Mouse (Mus musculus): Measurements from ENCODE around the gene Clec12a. TPM values are rescaled to one million over a fixed set of nuclear protein-coding genes. Genes with fewer than 3 reads are reported as not detected.

The Clec12a gene
- polyA plus RNA-seq, 1 experiment, result not detected

- no peak for TF ChIP-seq CTCF (IDR thresholded peaks at IDR 0.05; ENCODE audit: low read depth, low read length)
- TF ChIP-seq POLR2A (IDR thresholded peaks at IDR 0.05; ENCODE audit: insufficient read depth, low read length), result no peak
- no peak for TF ChIP-seq EP300 (IDR thresholded peaks at IDR 0.05; ENCODE audit: insufficient read depth, low read depth, low read length)
- no peaks in the 10 kb centered on the region for H3K36me3 ChIP-seq (ENCODE audit: control insufficient read depth, insufficient read depth, low read length, poor library complexity, severe bottlenecking)
- H3K9me3 ChIP-seq (replicated peaks; ENCODE audit: control insufficient read depth, insufficient read depth, low read length, poor library complexity, severe bottlenecking), result no peaks in the 10 kb centered on the region
- no peaks in the 10 kb centered on the region for H3K4me1 ChIP-seq (ENCODE audit: control insufficient read depth, insufficient read depth, low read length)
- no peak within 1 kb of the TSS for H3K9ac ChIP-seq (ENCODE audit: low read depth, poor library complexity, severe bottlenecking)
- H3K27me3 ChIP-seq (ENCODE audit: control insufficient read depth, insufficient read depth, low read length, poor library complexity, severe bottlenecking), result no peaks in the 10 kb centered on the region
- H3K27ac ChIP-seq (ENCODE audit: insufficient read depth, low read length), result no peak within 1 kb of the TSS
- no peak within 1 kb of the TSS for H3K4me3 ChIP-seq (ENCODE audit: low read depth, low read length)
These were observed 66.1 kb downstream of the Clec12a start, which contains the start of gene Clec9a for GRCm38 (mm10) chr6:129408562-129408961. Gene Clec9a (plus strand): TSS chr6:129408862.

GRCm38 (mm10) chr6:129414177-129414576 lies 71.7 kb downstream of the Clec12a start:
- Histone ChIP-seq H3K27me3 (ENCODE audit: control insufficient read depth, insufficient read depth, low read length, poor library complexity, severe bottlenecking) (no peaks in the 10 kb centered on the region), H3K4me3 (ENCODE audit: low read depth, low read length) (no peak overlapping the region), H3K36me3 (ENCODE audit: control insufficient read depth, insufficient read depth, low read length, poor library complexity, severe bottlenecking) (no peaks in the 10 kb centered on the region), H3K9me3 (replicated peaks; ENCODE audit: control insufficient read depth, insufficient read depth, low read length, poor library complexity, severe bottlenecking) (no peaks in the 10 kb centered on the region), H3K4me1 (ENCODE audit: control insufficient read depth, insufficient read depth, low read length) (no peaks in the 10 kb centered on the region), H3K27ac (ENCODE audit: insufficient read depth, low read length) (no peak overlapping the region), H3K9ac (ENCODE audit: low read depth, poor library complexity, severe bottlenecking) (no peak overlapping the region)
- TF ChIP-seq CTCF (IDR thresholded peaks at IDR 0.05; ENCODE audit: low read depth, low read length) (no peak), EP300 (IDR thresholded peaks at IDR 0.05; ENCODE audit: insufficient read depth, low read depth, low read length) (no peak), POLR2A (IDR thresholded peaks at IDR 0.05; ENCODE audit: insufficient read depth, low read length) (no peak)

Other genes with a start within 250 kb of the Clec12a start
- 0.43 and 0.48 TPM in 2 replicates for gene Clec2e, start 241.8 kb upstream of the Clec12a start, polyA plus RNA-seq (2011; ENCODE audit: insufficient read depth, insufficient read length, low read depth, missing spikeins)
- gene Clec2d, start 162.1 kb upstream of the Clec12a start, polyA plus RNA-seq (2011; ENCODE audit: insufficient read depth, insufficient read length, low read depth, missing spikeins), result not detected in 2 replicates
- not detected in 2 replicates for gene Cd69, start 67.3 kb upstream of the Clec12a start, polyA plus RNA-seq (2011; ENCODE audit: insufficient read depth, insufficient read length, low read depth, missing spikeins)
- not detected in 2 replicates for gene 4922502D21Rik, start 10.9 kb upstream of the Clec12a start, polyA plus RNA-seq (2011; ENCODE audit: insufficient read depth, insufficient read length, low read depth, missing spikeins)
- gene Clec12b, start 43.2 kb downstream of the Clec12a start, polyA plus RNA-seq (2011; ENCODE audit: insufficient read depth, insufficient read length, low read depth, missing spikeins), result not detected in 2 replicates
- gene Clec1b, start 54.6 kb downstream of the Clec12a start, polyA plus RNA-seq (2011; ENCODE audit: insufficient read depth, insufficient read length, low read depth, missing spikeins), result not detected in 2 replicates
- not detected in 2 replicates for gene Clec9a, start 66.2 kb downstream of the Clec12a start, polyA plus RNA-seq (2011; ENCODE audit: insufficient read depth, insufficient read length, low read depth, missing spikeins)
- not detected in 2 replicates for gene Clec1a, start 109.3 kb downstream of the Clec12a start, polyA plus RNA-seq (2011; ENCODE audit: insufficient read depth, insufficient read length, low read depth, missing spikeins)
- 1.3 and 1.4 TPM in 2 replicates for gene Olr1, start 164.5 kb downstream of the Clec12a start, polyA plus RNA-seq (2011; ENCODE audit: insufficient read depth, insufficient read length, low read depth, missing spikeins)
- not detected in 2 replicates for gene Tmem52b, start 169.9 kb downstream of the Clec12a start, polyA plus RNA-seq (2011; ENCODE audit: insufficient read depth, insufficient read length, low read depth, missing spikeins)
- 68.1 and 75.1 TPM in 2 replicates for gene Gabarapl1, start 190.5 kb downstream of the Clec12a start, polyA plus RNA-seq (2011; ENCODE audit: insufficient read depth, insufficient read length, low read depth, missing spikeins)
- not detected in 2 replicates for gene Klre1, start 235.2 kb downstream of the Clec12a start, polyA plus RNA-seq (2011; ENCODE audit: insufficient read depth, insufficient read length, low read depth, missing spikeins)
- gene Klrd1, start 249.1 kb downstream of the Clec12a start, polyA plus RNA-seq (2011; ENCODE audit: insufficient read depth, insufficient read length, low read depth, missing spikeins), result not detected in 2 replicates